Mouse (Mus musculus) heart, adult 2 months (tissue): ENCODE data around the gene Mkln1.

Source experiments
- EP300 ChIP-seq: fragments of 200-500 bp; IDR thresholded peaks from 2 replicates; pipeline ENCODE4 v1.6.1; 2011; ENCODE audit warnings: low read depth, low read length, control low read depth; ENCODE audit not compliant: insufficient read depth
- POLR2A ChIP-seq: fragments of 200-500 bp; IDR thresholded peaks from 2 replicates; pipeline ENCODE4 v1.6.1; 2011; ENCODE audit warnings: mild to moderate bottlenecking, low read depth, low read length, control low read depth; ENCODE audit not compliant: insufficient read depth

DNA sequence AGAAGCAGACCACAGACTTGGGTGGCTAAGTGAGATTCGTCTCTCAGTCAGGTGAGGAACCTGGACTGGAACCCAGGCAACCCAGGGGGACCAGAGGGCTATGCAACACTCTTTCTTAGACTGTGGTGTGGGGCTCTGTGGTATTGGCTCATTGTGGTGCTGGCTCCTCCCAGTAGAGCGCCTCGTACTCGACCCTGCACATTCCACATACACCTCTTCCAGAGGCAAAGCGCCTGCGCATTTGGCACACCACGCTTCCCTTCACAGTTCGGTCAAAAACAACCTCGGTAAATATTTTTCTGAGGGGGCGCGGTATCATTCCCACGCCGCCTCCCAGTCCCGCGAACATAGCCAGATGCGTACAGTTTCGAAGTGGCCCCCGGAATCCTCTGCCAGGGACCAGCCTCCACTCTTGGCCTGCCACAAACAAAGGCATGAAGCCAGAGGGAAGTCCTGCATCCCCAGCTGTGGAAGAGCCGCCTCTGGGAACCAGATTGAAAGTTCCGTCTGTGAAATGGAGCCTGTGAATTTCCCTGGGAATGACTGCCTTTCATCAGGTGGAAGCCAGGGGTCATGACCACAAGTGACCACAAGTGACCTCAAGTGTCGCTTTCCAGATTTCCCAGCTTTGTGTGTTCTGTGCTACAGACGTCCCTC, 152.5 kb downstream of the Mkln1 start:
- TF ChIP-seq POLR2A (no peak), EP300 (0 out of 2 replicates have a peak, but pooled peaks have one; percentile 18)
